Mouse (Mus musculus): ENCODE results near the gene Cdk17. TPM values are rescaled to one million over a fixed set of nuclear protein-coding genes. Genes with fewer than 3 reads are reported as not detected.

Cdk17 gene
- total RNA-seq, 2 experiments from 2014 or later: 4.0 to 8.0 TPM

DNA sequence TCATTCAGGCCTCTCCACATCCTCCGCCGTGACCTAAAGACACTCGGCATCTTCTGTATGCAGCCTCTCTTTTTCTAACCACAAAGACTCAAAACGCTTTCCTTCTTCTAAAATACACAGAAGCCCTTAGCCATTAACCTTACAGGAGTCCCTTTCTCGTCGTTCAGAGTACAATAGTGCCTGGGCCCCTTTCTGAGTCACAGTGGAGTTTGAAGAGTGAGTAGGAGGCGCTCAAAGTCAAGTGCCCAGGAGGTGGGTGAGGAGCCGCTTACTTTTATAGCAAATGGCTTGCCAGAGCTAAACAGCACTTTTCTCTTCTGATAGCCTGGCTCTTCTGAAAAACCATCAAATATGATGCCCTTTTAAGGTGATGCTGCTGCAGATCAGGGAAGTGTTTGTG lies 67.2 kb downstream of the Cdk17 start:
- DNase-seq (ENCODE audit: low spot score): no peak

GRCm38 (mm10) chr10:93228401-93229007 lies 67.8 kb downstream of the Cdk17 start:
- DNase-seq (ENCODE audit: low spot score): no peak

GRCm38 (mm10) chr10:93231490-93231889 lies 70.8 kb downstream of the Cdk17 start:
- DNase-seq (ENCODE audit: low spot score): no peak

DNA sequence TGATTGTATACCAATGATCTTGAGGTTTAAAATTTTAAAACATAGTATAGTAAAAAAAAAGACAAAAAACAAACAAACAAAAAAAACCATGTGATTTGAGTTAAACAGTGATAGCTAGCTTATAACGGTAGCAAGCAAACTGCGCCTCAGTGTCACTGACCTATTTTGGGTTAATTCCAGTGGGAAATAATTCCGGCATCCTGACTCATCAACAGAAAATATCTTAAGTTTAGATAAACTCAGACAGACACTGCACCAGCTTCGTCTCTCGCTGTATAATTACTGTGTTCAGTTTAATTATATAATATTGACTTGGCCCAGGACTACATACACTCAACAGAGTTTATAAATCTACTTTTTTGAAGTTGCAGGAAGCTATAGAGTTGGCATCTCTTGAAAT lies 71.2 kb downstream of the Cdk17 start:
- no peak for DNase-seq (ENCODE audit: low spot score)

DNA sequence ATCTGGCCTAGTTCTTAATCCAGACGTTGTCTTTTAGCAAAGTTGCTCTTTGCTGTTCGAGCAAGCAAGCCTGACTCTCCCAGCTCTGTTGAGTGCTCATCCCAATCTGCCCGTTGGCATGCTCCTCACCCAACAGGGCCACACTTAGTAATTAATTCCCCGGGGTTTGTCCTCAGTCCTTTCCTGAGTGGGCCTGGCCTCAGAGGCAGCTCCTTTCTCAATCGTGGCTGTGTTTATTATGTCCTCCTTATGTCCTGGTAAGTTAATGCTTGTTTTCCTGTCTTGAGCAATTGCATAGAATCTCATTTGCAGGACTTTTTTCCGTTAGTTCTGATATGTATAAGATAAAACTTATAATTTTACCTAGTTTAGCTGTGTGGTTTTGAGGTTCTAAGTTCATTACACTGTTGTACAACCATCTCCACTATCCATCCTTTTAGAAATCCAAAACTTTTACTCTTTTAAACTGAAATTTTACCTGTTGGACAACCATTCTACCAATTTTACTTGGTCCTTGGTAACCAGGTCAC lies 73.1 kb downstream of the Cdk17 start:
- DNase-seq (ENCODE audit: low spot score): no peak

- no peak for DNase-seq (ENCODE audit: low spot score)
Measured at GRCm38 (mm10) chr10:93234692-93235091, 74.0 kb downstream of the Cdk17 start.

DNA sequence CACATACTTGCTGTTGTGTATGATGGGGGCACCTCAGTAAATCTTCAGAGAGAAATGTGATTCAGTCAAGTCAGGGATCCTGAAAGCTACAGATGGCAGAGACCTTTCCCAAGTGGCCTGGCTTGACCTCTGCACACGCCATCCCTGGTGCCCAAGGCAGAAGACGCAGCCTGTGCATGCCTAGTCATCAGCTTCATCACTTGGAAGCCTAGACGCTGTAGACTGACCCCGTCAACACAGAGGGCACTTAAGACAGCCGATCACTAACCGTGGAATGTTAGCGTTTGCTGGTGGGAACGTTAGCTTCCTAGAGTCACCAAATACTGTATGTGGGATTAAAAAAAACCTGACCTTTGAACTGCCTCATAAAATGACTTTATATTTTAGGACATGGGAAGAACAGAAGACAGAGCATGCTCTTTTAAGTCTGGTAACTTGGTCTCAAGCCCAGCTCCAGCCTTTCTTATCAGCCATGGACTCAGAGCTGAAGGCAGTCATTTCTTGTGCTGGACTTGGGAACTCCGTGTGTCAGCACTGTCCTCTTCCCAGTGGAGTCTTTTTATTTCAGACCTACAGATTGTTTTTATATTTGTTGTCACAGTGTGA lies 78.6 kb downstream of the Cdk17 start:
- DNase-seq (ENCODE audit: low spot score): no peak

- no peak for DNase-seq (ENCODE audit: low spot score)
Measured at GRCm38 (mm10) chr10:93242208-93242607, 81.5 kb downstream of the Cdk17 start.

GRCm38 (mm10) chr10:93242861-93243260 lies 82.2 kb downstream of the Cdk17 start:
- no peak for DNase-seq (ENCODE audit: low spot score)

- no peak for DNase-seq (ENCODE audit: low spot score)
Measured at GRCm38 (mm10) chr10:93244209-93244705, 83.6 kb downstream of the Cdk17 start.

DNA sequence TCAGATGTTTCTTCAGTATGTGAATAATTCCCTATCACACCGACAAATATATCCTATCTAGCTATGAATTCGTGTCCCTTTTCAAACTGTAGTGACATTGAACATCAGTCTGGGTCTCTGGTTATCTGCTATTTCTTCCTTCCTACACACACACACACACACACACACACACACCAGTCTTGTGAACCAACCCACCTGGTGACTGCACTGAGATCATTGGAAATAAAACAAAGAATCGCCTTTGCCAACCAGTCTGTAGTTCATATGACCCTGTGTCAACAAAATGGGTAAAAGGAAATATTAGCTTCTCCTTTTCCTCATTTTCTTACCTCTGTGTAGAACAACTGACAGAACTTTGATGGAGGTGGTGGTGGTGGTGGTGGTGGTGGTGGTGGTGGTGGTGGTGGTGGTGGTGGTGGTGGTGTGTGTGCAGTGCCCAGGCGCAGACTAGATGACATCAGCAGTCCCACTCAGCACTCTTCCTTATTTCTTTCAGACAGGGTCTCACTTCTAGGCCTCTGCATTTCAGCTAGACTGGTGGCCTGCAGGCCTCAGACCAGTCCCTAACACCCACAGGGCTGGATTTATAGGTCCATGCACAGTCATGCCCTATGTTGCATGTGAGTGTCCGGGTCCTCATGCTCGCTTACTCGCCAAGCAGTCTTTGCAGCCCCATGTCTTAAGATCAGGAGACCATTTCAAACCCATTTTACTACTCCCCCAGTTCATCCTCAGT lies 85.7 kb downstream of the Cdk17 start:
- no peak for DNase-seq (ENCODE audit: low spot score)

DNA sequence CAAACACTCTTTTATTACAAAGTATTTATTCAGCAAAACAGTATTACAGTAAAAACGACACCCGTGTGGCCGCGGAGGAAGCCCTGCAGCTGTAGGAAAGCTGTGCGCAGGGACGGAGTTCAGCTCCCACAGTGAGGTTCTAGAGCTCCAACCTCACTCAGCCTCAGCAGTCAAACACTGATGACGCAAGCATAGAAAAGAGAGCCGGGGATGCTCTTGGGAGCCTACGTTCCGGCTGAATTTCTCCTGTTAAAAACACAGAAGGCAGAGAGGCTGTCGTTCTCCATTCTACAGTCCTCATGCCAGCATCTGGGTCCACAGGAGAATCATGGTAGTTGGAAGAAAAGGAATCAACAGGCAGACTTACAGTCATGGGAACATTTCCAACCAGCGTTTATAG lies 86.7 kb downstream of the Cdk17 start:
- no peak for DNase-seq (ENCODE audit: low spot score)

- DNase-seq (ENCODE audit: low spot score): no peak
Measured at GRCm38 (mm10) chr10:93247902-93248301, 87.2 kb downstream of the Cdk17 start.

DNA sequence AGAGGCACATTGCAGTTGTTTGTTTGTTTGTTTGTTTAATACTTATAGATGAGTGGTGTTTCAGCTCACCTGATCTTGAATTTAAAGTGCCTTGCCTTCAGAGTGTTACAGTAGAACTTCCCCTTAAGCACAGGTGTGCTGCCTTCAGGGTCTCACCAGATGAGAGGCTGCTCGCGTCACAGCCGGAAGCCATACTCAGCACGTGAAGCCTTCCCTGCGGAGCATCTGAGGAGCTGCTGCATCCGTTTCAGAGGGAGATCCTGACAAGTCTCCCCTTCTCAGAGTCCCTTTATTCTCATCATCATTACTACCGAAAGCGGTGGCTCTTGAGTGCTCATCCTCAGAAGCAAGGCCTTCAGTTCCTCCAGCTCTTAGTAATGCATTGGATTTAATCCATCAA lies 87.7 kb downstream of the Cdk17 start:
- DNase-seq (ENCODE audit: low spot score): no peak

- no peak for DNase-seq (ENCODE audit: low spot score)
Measured at GRCm38 (mm10) chr10:93249901-93250300, 89.2 kb downstream of the Cdk17 start.

GRCm38 (mm10) chr10:93250436-93251317 lies 90.0 kb downstream of the Cdk17 start:
- DNase-seq (ENCODE audit: low spot score): no peak

DNA sequence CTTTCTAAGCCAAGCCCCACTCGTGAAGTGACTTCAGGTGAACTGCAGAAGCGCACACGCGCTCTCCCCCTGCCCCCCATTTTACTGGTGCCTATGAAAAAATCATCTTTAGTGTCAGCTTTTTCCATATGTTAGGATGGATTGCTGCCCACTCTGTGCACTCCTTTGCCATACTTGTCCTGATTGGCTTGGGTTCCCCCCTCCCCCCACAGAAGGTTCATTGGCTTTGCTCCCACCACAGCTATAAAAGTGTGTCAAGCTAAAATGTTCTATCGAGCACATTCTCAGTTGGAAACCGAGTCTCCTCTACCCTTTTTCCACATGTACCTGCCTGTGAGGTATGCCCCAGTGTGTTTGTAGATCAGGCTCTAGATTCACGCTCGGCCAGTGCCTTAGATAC lies 90.8 kb downstream of the Cdk17 start:
- no peak for DNase-seq (ENCODE audit: low spot score)

- no peak for DNase-seq (ENCODE audit: low spot score)
Measured at GRCm38 (mm10) chr10:93252661-93253060, 92.0 kb downstream of the Cdk17 start.

DNA sequence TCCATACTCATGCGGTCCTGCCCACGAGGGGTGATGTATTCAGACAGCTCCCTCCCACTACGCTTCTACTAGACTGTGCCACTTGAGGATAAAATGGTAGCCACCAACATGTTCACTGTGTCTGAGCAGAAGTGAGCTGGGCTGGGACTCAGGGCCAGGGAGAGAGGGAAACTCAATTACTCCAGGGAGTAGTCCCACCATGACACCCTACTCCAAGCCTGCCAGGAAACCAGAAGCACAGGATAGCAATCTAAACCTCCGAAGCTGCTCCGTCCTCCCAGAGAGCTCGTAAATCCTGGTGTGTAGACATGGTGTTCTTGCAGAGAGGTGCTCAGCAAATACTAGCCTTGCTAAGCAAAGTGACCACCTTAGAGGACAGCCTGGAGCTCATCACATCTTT lies 92.5 kb downstream of the Cdk17 start:
- DNase-seq (ENCODE audit: low spot score): no peak

GRCm38 (mm10) chr10:93255294-93255693 lies 94.6 kb downstream of the Cdk17 start:
- DNase-seq (ENCODE audit: low spot score): no peak

GRCm38 (mm10) chr10:93259826-93260225 lies 99.2 kb downstream of the Cdk17 start:
- DNase-seq (ENCODE audit: low spot score): no peak
